Mouse (Mus musculus) heart, embryonic 16.5 days (tissue): ENCODE data around the gene Vmn2r46. TPM values are rescaled to one million over a fixed set of nuclear protein-coding genes. Genes with fewer than 3 reads are reported as not detected.
"Not testable (repeated sequence)": the region's sequence is repeated elsewhere in the genome, so short reads cannot be mapped to it uniquely, and the experiment has no call there.

Source experiments
- ATAC-seq: fragments of 200-750 bp; cut with Nextera tagmentation; replicated peaks from 2 replicates; pipeline ENCODE4 v1.8.0; 2017; ENCODE audit warnings: moderate number of reproducible peaks; ENCODE audit not compliant: insufficient read depth, low FRiP score; ENCODE audit errors: extremely low read depth
- H3K27ac ChIP-seq: fragments of 300-500 bp; sonication (generic); 2 replicates; pipeline ENCODE4 v1.5.1; 2014; ENCODE audit warnings: mild to moderate bottlenecking, low read length, control low read depth, moderate library complexity
- H3K27me3 ChIP-seq: fragments of 300-500 bp; sonication (generic); 2 replicates; pipeline ENCODE4 v1.6.1; 2014; ENCODE audit warnings: low read length, mixed read lengths; ENCODE audit not compliant: control insufficient read depth, insufficient read depth
- H3K36me3 ChIP-seq: fragments of 300-500 bp; sonication (generic); 2 replicates; pipeline ENCODE4 v1.6.1; 2014; ENCODE audit not compliant: control insufficient read depth, insufficient read depth
- H3K4me1 ChIP-seq: fragments of 300-500 bp; sonication (generic); 2 replicates; pipeline ENCODE4 v1.6.1; 2014; ENCODE audit warnings: low read length, mixed read lengths; ENCODE audit not compliant: control insufficient read depth, insufficient read depth
- H3K4me2 ChIP-seq: fragments of 300-500 bp; sonication (generic); 2 replicates; pipeline ENCODE4 v1.6.1; 2014; ENCODE audit warnings: low read depth, mild to moderate bottlenecking, control low read depth, low read length
- H3K4me3 ChIP-seq: fragments of 300-500 bp; sonication (generic); 2 replicates; pipeline ENCODE4 v1.5.1; 2014; ENCODE audit warnings: mild to moderate bottlenecking, control low read depth, low read length
- H3K9ac ChIP-seq: fragments of 300-500 bp; sonication (generic); 2 replicates; pipeline ENCODE4 v1.6.1; 2014; ENCODE audit warnings: low read length, control low read depth
- H3K9me3 ChIP-seq: fragments of 300-500 bp; sonication (generic); replicated peaks from 2 replicates; pipeline ENCODE4 v1.6.1; 2016; ENCODE audit warnings: low read length; ENCODE audit not compliant: control insufficient read depth
- WGBS: fragments of 180-500 bp; shearing (Covaris S2); extraction: QIAGEN DNeasy Blood & Tissue Kit; methylation state at CpG from one replicate; pipeline ENCODE4 v1.1.7; 2014; 5-methylcytosine and 5-hydroxymethylcytosine counted together
- polyA plus RNA-seq: library from polyadenylated mRNA; unstranded; fragments of >200 nt; fragmentation: Nextera tagmentation; extraction: Ambion mirVana; gene quantifications from 2 replicates; pipeline ENCODE4 v1.2.1, GENCODE M21; 2015

Vmn2r46 gene
- polyA plus RNA-seq: not detected in 2 replicates

- WGBS: no CpG with 5 or more reads among the region's 1 CpGs
Measured at GRCm38 (mm10) chr7:9770471-9770870, at the start of gene Vmn2r46. Vmn2r46 (minus strand) TSS chr7:9770571.

More at GRCm38 (mm10) chr7:9770471-9770870, at the start of gene Vmn2r46:
- not testable (repeated sequence) for H3K27ac ChIP-seq, H3K36me3 ChIP-seq, H3K4me1 ChIP-seq, H3K27me3 ChIP-seq, H3K4me3 ChIP-seq, ATAC-seq, H3K9me3 ChIP-seq, H3K4me2 ChIP-seq, H3K9ac ChIP-seq

Other genes starting within 250 kb of the Vmn2r46 start
- gene Vmn2r47, start 70.8 kb upstream of the Vmn2r46 start, polyA plus RNA-seq: not detected in 2 replicates
- not detected in 2 replicates for gene Vmn2r48, start 183.0 kb upstream of the Vmn2r46 start, polyA plus RNA-seq
- not detected in 2 replicates for gene Vmn2r49, start 221.7 kb upstream of the Vmn2r46 start, polyA plus RNA-seq